Mouse (Mus musculus) left cerebral cortex, postnatal 14 days (tissue): ENCODE results near the gene Fdxr. TPM values are rescaled to one million over a fixed set of nuclear protein-coding genes. Genes with fewer than 3 reads are reported as not detected.
A peak's percentile ranks its signal among the peaks of the same experiment; 100 is the strongest.

Experiments used
- DNase-seq, 2 experiments: peaks; one replicate each; pipeline ENCODE4 v3.0.0; 2021 to 2022; ENCODE audit warnings: low spot score in 2 of 2, mixed read lengths in 1 of 2
- intact Hi-C: fragments of 180-260 bp; cut with DNase I; formaldehyde crosslinking; loops from one replicate; pipeline ENCODE4 v1.15.1; 2025
- long read RNA-seq, 2 experiments: library from polyadenylated mRNA; stranded (forward); transcript quantifications; one replicate each; pipeline ENCODE4 v2.0.0; 2021
- total RNA-seq, 2 experiments: library from RNA; stranded (reverse); gene quantifications; 2 replicates each; pipeline ENCODE4 v1.2.3; 2021

The Fdxr gene
- total RNA-seq, result 10 to 100 TPM; 19.6 to 20.8 TPM
- long read RNA-seq, experiment 1, transcript Fdxr-201 (12 exons, 1,948 nt), result major isoform, 8 of 15 reads
- long read RNA-seq, experiment 1, partial matches to known transcripts, result 2 of 15 reads
- long read RNA-seq, experiment 1, other reads (novel, unspliced or antisense), result 5 of 15 reads
- long read RNA-seq, experiment 2, partial matches to known transcripts, result 1 of 14 reads
- long read RNA-seq, experiment 2, other reads (novel, unspliced or antisense), result 9 of 14 reads

DNA sequence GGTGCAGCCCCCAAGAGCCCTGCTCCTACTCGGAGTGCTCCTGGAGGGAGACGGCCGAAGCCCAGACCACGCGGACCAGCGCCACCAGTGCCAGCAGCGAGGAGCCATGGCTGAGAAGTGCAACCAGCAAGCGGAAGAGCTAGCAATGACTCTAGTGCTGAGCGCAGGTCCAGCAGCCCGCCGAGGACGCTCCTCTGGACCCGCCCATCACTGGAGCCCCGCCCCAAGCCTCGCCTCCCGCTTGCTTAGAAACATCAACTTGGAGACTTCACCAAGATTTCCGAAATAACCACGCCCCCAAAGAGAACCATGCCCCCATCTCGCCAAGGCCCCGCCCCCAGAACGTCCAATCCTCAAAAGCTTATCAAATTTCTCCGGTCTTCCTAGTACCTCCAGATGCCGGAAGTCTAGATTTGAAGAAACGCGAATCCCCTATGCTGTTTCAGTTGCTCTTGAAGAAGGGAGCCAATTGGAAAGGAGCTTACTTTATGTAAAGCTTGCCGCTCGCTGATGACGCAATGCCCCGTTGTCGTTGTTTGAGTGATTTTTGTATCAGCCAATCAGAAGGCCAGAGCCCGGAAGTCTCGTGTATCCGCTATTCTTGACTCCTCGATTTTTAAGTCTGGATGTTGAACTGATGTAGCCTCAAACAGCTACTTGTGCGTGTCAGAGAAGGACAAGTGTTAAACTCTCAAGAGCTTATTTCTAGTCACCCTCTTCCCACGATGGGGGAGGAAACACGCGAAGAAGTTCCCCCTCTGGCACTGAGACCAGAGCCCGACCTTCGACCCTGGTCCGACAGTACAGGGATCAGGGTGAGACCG is at the start of gene Fdxr:
Gene Fdxr (minus strand): TSS at position 271 of the 824 bp plus-strand sequence.
- intact Hi-C loops, result no loop called here
- peak; percentile 99 for DNase-seq

DNA sequence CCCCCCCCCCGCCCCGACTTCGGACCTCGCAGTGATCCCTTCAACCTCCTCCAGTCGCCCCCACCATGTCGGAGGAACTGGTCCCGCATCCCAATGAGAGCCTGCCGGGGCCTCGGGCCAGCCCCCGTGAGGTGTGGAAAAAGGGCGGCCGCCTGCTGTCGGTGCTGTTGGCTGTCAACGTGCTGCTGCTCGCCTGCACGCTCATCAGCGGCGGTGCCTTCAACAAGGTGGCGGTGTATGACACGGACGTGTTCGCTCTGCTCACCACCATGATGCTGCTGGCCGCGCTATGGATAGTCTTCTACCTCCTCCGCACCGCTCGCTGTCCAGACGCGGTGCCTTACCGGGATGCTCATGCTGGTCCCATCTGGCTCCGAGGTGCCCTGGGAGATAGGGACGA is 46.5 kb upstream of the Fdxr start:
- intact Hi-C loops, result no loop called here
- DNase-seq, result no peak

DNA sequence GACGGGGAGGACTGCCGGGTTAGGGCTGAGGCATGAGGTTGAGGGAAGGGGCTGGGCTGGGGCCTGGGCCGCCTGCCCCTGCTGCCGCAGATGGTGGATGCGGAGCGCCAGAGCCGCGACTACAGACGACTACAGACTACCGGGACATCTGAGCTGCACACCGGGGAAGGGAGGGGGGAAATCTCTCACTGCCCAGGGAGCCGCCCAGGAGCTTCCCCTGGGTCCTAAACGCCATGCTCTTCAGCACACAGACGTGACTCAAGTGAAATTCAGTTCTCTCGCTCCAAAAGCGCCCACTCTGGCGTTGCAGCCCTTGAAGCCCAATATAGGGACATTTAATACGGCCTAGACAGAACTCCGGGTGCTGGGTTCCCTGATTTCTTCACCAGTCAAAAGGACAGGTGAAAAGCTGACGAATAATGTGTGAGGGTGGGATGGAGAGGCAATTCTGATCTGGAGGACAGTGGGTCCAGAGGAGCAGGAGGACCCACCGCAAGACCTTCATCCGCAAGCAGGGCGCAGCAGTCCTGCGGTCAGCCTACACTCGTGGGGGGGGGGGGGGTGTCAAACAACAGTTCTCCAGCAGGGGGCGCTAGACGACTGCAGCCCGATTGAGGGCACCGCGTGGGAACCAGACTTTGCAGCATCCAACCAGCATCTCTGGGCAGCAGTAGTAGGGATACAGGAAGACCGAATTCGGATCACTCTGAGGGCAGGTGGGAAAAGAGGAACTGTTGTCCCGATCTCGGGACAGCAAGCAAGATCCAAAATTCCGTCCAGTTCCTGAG is 45.2 kb upstream of the Fdxr start, which contains the start of gene Ush1g:
Gene Ush1g (minus strand): TSS at position 136 of the 788 bp plus-strand sequence.
- intact Hi-C loops, result loop anchor here (1.0 kb wide), 1 partner anchor 32 kb away; no protein-coding TSS in a partner anchor
- DNase-seq, result peak in 1 of 2 experiments; percentile 39

DNA sequence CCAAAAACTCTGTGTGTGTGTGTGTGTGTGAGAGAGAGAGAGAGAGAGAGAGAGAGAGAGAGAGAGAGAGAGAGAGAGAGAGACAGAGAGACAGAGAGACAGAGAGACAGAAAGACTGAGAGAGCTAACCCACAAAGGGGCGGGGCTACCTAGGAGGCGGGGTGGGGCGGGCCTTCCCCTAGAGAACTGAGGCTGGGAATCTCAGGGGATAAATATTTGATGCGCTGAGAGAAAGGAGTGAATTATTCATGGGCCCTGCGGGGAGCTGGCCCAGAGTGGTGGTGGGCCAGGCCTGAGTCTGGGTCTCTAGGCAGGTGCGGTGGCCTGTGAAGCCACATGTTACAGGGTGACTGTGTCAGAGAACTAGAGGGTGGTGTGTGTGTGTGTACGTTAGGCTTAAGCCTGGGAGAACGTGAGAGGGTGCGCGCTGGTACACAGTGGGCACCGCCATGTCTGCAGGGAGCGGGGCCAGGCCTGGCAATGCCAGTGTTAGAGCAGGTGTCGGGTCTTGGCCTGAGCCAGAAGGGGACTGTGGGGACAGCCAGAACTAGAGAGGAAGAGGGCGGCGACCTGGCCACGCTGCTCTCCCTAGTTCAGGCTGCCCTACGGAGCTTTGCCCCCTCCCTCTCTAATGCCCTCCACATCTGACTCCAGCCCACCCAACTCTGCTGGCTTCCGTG is 43.0 kb upstream of the Fdxr start:
- intact Hi-C loops, result no loop called here
- no peak for DNase-seq

DNA sequence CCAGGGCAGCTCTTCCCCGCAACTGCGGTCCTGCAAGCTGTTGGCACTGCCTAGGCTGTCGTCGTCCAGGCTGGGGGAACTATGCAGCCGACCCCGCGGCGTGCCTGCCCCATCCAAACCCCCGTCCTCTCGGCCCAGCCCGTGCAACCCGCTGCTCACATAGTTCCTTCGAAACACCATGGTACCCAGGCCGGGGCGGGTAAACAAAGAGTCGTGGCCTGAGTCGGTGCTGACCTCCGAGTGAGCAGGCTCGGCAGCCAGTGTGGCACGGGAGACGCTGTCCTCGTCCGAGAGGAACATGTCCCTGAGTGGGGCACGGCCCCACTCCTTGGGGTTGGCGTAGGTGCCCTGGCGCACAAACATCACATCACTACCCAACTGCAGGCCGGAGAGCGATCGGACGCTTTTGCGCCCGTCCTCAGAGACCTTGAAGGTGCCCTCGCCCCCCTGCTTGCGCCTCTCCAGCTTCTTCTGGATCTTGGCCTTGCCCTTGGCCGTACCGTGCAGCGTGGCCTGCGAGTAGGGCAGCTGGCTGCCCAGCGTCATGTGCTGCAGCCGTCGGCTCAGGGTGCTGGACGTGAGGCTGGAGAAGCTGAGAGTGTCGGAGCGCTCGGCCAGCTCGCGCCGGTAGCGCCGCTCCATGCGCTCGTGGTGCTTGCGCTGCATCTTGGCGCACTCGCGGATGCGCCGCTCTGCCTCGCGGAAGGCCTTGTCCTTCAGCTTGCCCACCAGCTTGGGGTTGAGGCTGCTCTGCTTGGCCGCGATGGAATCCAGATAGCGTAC is 41.6 kb upstream of the Fdxr start:
- intact Hi-C loops, result no loop called here
- DNase-seq, result peak in 1 of 2 experiments; percentile 21

DNA sequence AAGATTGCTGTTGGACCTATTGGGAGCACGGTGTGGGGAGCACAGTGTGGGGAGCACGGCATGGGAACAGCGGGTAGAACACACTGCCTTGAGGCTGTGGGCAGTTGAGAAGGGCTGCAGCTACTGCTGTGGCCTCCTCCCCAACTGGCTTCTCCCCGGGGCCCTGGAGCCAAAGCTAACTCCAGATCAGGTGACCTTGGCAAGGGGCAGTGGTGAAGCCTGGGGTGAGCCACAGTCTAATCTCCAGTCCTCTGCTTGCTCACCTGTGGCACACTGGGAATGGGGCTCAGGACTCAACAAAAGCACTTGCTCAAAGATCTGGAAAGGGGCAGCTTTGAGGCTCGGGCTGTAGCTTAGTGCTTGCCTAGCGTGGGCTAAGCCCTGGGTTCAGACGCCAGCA is 40.4 kb upstream of the Fdxr start:
- intact Hi-C loops, result no loop called here
- DNase-seq, result no peak

DNA sequence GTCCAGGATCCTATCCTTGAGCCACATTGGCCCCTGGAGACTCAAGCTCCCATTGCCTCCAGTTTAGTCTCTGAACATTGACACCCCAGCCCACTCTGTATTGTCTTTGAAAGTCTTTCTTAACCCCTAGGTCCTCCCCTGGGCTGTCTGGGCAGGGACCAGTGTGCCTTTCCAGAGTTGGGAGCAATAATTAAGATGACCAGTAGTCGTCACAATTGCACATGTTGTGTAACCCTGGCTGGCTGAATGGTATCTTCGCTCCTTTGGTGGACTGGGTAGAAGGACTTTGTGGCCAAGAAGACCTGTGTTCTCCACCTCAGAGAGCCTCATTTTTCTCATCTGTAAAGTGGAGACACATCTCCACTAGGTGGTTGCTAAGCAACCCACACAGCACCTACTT is 37.4 kb upstream of the Fdxr start:
- no peak for DNase-seq
- intact Hi-C loops, result no loop called here

DNA sequence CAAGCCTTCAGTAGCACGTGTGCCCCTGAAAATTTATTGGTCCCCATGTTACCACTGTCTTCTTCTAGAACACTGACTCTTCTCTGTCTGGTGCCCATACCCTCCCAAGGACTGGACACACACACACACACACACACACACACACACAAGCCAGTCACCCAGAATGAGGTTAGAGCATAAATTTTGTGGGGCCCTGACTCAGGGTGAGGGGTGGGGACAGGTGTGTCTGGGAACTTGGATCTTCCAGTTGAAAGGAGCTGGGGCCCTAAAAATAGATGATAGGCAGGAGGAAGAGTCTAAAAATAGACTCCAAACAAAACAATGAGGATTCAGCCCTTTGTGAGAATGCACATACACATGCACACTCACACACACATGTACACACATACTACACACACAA is 31.9 kb upstream of the Fdxr start:
- DNase-seq, result no peak
- intact Hi-C loops, result no loop called here

DNA sequence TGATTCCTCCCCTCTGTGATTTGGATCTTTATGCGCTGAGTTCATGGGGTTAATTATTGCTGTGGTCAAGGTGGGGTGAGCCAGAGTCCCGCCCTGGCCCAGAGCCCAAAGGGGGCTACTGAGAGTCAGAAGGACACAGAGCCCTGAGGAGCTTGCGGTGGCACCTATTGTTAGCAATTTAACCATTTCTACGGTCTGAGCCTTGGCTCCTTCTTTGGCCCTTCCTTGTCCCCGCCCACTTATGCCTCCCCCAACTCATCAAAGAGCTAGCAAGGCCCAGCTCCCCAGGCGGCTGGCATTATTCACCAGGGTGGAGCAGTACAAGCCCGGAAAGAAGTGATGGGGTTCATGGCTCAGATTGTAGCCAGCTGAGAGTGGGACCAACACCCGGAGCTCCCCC is 30.0 kb upstream of the Fdxr start, which contains the start of gene Otop2:
Gene Otop2 (plus strand): TSS at position 301 of the 400 bp plus-strand sequence.
- DNase-seq, result no peak
- intact Hi-C loops, result no loop called here

DNA sequence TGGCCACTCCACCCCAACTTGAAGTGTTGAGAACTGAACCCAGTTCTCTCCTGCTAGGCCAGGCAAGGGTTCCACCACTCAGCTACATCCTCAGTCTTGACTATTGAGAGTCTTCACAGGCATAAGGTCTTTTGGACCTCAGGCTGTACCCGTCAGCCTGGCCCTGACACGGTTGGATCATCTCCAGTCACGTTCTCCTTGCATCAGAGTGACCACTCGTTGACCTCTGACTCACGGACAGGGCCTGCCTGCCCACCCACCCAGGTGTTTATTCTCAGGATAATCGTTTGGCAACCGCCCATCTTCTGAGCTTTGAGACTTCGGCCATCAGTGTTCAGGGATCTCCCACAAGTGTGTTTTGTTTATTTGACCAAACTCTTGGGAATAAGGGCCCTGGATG is 26.3 kb upstream of the Fdxr start:
- DNase-seq, result no peak
- intact Hi-C loops, result no loop called here

DNA sequence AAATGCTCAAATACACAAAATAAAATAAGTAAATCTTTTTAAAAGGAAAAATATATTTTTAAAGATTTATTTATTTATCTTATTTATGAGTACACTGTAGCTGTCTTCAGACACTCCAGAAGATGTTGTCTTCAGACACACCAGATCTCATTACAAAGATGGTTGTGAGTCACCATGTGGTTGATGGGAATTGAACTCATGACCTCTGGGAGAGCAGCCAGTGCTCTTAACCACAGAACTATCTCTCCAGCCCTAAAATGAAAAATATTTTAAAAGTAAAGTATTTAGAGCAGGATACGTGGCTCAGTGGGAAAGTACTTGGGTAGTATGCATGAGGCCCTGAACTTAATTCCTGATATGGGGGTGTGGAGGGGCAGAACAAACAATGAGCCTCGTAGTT is 24.5 kb upstream of the Fdxr start:
- no peak for DNase-seq
- intact Hi-C loops, result no loop called here

DNA sequence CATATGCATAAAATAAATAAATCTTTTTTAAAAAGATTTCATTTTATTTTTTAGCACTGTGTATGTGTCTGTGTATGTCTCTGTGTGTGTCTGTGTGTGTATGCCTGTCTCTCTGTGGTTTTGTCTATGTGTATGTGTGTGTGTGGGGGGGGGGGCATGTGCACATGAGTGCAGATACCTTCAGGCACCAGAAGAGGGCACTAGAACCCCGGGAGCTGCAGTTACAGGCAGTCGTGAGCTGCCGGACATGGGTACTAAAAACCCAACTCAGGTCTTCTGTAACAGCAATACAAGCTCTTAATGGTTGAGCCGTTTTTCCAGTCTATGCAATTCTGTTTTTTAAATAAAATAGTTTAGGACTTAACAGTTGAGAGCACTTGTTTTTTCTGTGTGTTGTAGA is 23.9 kb upstream of the Fdxr start:
- DNase-seq, result no peak
- intact Hi-C loops, result no loop called here

DNA sequence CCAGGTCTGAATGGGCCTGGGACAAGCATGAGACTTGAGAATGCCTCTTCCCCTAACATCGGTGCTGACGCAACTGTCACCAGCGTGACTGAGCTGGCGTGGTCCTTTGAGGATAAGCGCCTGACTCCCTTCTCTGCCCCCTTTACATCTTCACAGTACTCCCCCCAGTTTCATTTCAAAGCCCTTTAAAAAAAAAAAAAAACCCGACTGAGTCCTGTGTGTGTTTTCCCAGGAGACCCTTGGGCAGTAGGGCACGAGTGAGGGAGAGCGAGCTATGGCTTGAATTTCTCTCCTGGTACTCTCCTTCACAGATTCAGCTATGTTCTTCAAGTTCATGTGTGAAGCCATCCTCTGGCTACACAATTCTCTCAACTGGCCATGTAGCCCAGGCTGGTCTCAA is 21.3 kb upstream of the Fdxr start:
- no peak for DNase-seq
- intact Hi-C loops, result no loop called here

DNA sequence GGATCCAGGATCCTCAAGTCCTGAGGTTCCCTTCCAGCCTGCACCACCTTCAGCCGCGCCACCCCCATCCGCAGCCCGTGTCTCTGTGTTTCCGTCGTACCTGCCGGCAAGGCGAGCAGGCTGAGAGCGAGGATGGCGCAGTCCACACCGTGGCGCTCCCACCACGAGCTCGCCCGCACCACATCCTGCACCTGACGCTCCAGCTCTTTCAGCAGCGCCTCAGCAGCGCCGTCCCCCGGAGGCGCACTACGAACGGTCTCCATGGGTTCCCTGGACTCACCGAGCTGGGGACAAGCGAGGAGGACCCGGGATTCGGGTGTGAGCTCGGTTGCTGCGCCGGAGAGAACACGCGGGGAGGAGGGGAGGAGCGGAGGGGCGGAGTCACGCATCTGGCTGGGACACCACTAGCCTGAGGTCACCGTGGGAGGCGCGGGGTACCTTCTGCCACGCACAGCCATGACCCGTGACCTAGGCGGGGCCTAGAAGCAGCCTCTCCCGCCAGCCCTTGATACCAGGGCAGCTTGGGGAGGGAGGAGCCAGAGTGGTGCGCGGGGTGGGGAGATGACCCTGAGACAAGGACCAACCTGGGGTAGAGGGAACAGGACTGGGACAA is 20.5 kb upstream of the Fdxr start, which contains the start of gene Fads6:
Gene Fads6 (minus strand): TSS at position 450 of the 613 bp plus-strand sequence.
- intact Hi-C loops, result no loop called here
- DNase-seq, result peak; percentile 68 to 72

DNA sequence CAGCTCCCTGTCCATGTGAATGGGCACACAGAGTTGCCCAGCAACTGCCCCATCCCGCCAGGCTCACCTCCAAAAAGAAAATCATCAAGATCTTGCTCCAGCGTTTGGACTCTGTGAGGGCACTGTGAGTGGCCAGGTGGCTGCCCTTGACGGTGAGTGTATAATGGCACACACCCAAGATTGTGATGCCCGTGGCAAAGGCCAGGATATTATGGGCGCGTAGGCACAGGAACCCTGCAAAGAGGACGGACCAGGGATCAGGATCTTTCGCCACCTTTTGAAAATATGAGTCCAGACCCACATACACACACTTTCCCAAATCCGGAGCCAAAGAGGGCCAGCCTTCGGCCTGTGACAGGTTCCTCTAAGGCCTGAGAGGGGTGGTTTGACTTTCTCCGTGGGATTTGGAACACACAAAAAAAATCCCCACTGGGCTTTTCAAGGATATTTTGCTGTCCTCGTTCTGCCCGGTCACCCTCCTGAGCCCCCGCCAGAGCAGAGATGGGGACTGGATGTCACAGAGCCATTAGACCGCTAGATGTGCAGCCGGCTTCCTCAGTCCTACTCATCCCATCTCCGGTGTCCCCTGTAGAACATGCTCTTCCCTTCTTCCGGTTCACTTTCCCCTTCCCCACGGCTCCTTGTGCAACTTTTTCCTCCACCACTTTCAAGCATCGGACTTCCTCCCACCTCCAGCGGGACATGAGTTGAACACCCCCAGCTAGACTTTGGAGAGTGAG is 19.8 kb upstream of the Fdxr start:
- intact Hi-C loops, result no loop called here
- no peak for DNase-seq

DNA sequence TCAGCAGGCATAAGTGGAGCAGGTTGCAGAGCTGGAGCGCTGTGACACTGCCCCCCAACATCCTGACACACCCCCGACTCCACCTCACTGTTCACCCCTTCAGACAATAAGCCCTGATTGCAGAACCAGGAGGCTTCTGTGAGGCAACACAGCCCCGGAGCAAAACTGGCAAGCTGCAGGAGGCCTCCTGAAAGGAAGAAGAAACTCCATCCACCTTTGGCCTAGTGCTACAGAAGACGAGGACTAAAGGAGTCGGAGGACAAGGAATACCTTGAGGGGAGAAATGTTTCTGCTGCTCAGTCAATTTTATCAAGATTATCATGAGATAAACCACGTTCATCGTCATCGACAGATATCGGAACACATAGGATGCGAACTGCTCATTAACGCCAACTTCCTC is 19.1 kb upstream of the Fdxr start:
- intact Hi-C loops, result no loop called here

DNA sequence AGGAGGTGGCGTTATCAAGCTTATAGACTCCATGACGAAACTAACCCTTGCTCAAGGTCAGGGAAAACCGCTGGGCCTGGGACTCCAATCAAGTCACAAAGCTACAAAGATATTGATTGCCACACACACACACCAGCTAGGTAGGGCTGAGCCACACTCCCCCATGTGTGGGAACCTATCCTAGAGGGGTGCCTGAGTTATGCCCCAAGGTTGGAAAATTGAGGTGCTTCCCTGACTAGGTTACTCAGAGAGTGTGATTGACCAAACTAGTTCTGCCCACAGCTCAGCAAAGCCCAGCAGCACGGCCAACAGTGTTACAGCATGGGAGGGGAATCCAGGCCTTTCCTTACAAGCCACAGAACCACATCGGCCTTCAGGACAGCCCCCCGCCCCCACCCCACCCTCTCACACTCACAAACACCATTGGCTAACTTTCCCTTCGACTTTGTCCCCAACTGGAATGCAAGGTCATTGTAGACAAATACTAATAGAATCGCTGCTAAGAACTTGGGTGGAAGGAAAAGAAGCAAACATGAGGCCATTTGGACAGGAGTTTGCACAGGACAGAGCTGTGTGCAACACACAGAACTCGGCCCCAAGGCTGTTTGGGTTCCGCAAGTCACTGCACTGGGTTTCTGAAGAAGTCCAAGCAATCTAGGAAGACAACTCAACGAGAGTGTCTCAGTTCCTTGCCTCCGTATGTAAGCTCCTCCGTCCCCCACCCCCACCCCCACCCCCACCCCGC is 16.0 kb upstream of the Fdxr start:
- no peak for DNase-seq
- intact Hi-C loops, result no loop called here

More for the DNA sequence above, 19.1 kb upstream of the Fdxr start:
- DNase-seq, result no peak
